Mouse (Mus musculus): ENCODE measurements around the gene Cyb5r4. TPM values are rescaled to one million over a fixed set of nuclear protein-coding genes. Genes with fewer than 3 reads are reported as not detected.
A peak's percentile ranks its signal among the peaks of the same experiment; 100 is the strongest.
"Not testable (repeated sequence)": the region's sequence is repeated elsewhere in the genome, so short reads cannot be mapped to it uniquely, and the experiment has no call there.

Gene Cyb5r4
- polyA plus RNA-seq (2012; rRNA removed): 4.7 and 8.2 TPM in 2 replicates

DNA sequence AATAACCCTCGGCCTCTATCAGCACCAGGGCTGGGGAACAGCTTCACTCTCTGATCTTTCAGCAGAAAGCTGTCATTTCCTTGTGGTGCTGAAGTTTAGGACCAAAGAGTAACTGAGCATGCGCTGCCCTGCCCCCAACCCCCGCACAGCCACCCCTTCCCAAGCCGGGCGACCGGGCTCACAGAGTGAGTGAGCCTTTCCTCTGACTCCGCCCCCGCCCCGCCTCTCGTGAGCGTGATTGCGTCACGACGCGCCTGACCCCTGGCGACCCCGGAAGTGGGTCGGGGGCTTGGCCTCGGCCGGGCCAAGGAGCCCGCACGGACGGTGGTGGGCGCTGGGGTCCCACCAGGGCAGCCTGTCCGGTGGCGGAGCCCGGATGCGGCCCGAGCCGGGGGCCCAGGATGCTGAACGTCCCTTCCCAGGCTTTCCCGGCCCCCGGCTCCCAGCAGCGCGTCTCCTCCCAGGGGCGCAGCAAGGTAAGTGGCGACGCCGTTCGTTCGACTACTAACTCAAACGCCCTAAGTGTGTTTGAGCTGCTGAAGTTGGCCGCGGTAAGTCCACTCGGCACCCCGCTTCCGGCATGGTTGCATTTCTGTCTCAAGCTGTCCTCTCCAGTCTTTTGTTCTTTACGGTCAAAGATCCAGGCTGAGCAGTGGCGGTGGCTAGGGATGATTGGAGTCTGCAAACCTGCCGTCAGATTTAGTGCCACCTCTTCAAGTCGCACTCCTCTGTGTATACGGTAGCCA is at the start of gene Cyb5r4:
Cyb5r4 (plus strand) TSS at position 237 of the 746 bp plus-strand sequence.
- under 1% methylated on average over 52 of the region's 52 CpGs for WGBS
- peak; percentile 92 for DNase-seq (ENCODE audit: low read depth in 1 of 2, low spot score in 2 of 2)
- peak; percentile 59; the same call in 1 of the 2 replicates for TF ChIP-seq POLR2A (IDR thresholded peaks at IDR 0.05; ENCODE audit: low read depth, low read length)
- no peak for TF ChIP-seq CTCF (IDR thresholded peaks at IDR 0.05; ENCODE audit: extremely low read depth, insufficient read depth, insufficient read length, insufficient replicate concordance)
- peaks cover 6% of the 10 kb centered on the region; the same call in 1 of the 2 replicates for H3K4me1 ChIP-seq (ENCODE audit: control insufficient read depth, insufficient read depth, insufficient read length)
- peak within 1 kb of the TSS; percentile 84 for H3K27ac ChIP-seq (ENCODE audit: insufficient read depth, low read length)
- H3K4me3 ChIP-seq (ENCODE audit: extremely low read depth, insufficient read depth, insufficient read length): peak within 1 kb of the TSS; percentile 82
- H3K27me3 ChIP-seq (ENCODE audit: control insufficient read depth, insufficient read depth, low read length): no peaks in the 10 kb centered on the region; the same call in 1 of the 2 replicates
- no peaks in the 10 kb centered on the region for H3K36me3 ChIP-seq (ENCODE audit: control insufficient read depth, insufficient read depth, low read length)

DNA sequence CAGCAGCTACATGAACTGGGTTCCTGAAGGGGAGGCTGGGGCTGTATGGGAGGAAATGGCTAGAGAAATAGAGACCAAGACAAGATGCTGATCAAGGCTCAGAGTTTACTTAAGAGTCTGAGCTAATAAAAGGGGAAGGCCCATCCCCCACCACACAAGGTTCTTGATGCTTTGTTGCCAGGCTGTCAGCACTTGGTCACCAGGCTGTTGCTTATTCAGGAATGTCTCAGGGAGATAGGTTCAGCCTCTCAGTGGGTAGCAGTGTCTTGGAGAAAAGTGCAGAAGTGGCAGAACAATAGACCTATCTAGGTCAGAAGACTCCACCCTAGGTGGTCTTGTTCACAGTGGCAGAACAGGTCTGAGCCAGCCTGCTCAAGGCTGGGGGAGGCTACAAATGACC is 49.3 kb upstream of the Cyb5r4 start:
- not testable (repeated sequence) for H3K27ac ChIP-seq (ENCODE audit: insufficient read depth, low read length); H3K36me3 ChIP-seq (ENCODE audit: control insufficient read depth, insufficient read depth, low read length); H3K4me1 ChIP-seq (ENCODE audit: control insufficient read depth, insufficient read depth, insufficient read length); DNase-seq (ENCODE audit: low read depth in 1 of 2, low spot score in 2 of 2); H3K4me3 ChIP-seq (ENCODE audit: extremely low read depth, insufficient read depth, insufficient read length); H3K27me3 ChIP-seq (ENCODE audit: control insufficient read depth, insufficient read depth, low read length)

DNA sequence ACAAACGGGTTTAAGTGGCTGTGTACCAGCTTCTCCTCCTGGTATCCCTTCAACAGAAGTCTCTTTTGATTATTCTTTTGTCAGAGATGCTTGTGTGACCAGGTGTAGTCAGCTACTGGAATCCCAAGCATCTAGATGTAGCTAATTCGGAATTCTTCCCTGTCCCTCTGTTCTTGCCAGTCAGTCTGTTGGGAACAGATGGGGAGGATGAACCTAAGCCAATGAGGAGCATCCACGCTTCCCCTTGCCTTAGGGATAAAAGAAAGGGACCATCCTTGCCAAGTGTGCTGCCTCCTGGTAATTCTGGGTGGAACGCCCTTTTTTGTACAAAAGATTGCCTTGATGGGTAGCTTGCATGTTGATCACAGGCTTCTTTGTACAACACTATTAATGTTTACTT is 48.3 kb upstream of the Cyb5r4 start:
- TF ChIP-seq POLR2A (IDR thresholded peaks at IDR 0.05; ENCODE audit: low read depth, low read length): no peak
- TF ChIP-seq CTCF (IDR thresholded peaks at IDR 0.05; ENCODE audit: extremely low read depth, insufficient read depth, insufficient read length, insufficient replicate concordance): no peak
- H3K4me3 ChIP-seq (ENCODE audit: extremely low read depth, insufficient read depth, insufficient read length): no peak overlapping the region
- no peaks in the 10 kb centered on the region for H3K36me3 ChIP-seq (ENCODE audit: control insufficient read depth, insufficient read depth, low read length)
- no peak for DNase-seq (ENCODE audit: low read depth in 1 of 2, low spot score in 2 of 2)
- no peaks in the 10 kb centered on the region for H3K4me1 ChIP-seq (ENCODE audit: control insufficient read depth, insufficient read depth, insufficient read length)
- no peaks in the 10 kb centered on the region for H3K27me3 ChIP-seq (ENCODE audit: control insufficient read depth, insufficient read depth, low read length)
- H3K27ac ChIP-seq (ENCODE audit: insufficient read depth, low read length): no peak overlapping the region
- WGBS: 66% methylated on average over 4 of the region's 4 CpGs

DNA sequence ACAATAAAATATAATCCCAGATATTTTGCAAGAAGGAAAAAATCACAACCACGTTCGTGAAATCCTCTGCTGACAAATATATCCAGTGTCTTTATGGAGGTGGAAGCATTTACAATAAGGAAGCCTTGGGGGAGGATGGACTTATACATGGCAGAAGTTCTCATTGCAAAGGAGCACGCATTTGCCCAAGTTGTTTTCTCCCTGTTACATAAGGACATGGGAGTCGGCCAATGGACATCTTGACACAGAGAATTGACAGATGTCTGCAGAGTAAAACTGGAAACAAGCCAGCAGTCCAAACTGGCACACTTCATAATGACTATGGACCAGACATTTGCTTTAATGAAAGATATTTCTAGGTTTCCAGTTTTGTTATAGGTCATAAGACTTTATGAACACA is 44.9 kb upstream of the Cyb5r4 start:
- Histone ChIP-seq H3K27ac (ENCODE audit: insufficient read depth, low read length) (no peak overlapping the region), H3K4me3 (ENCODE audit: extremely low read depth, insufficient read depth, insufficient read length) (no peak overlapping the region), H3K36me3 (ENCODE audit: control insufficient read depth, insufficient read depth, low read length) (no peaks in the 10 kb centered on the region), H3K4me1 (ENCODE audit: control insufficient read depth, insufficient read depth, insufficient read length) (no peaks in the 10 kb centered on the region), H3K27me3 (ENCODE audit: control insufficient read depth, insufficient read depth, low read length) (no peaks in the 10 kb centered on the region)
- 86% methylated on average over 4 of the region's 4 CpGs for WGBS
- no peak for DNase-seq (ENCODE audit: low read depth in 1 of 2, low spot score in 2 of 2)
- TF ChIP-seq POLR2A (IDR thresholded peaks at IDR 0.05; ENCODE audit: low read depth, low read length): no peak
- no peak for TF ChIP-seq CTCF (IDR thresholded peaks at IDR 0.05; ENCODE audit: extremely low read depth, insufficient read depth, insufficient read length, insufficient replicate concordance)

DNA sequence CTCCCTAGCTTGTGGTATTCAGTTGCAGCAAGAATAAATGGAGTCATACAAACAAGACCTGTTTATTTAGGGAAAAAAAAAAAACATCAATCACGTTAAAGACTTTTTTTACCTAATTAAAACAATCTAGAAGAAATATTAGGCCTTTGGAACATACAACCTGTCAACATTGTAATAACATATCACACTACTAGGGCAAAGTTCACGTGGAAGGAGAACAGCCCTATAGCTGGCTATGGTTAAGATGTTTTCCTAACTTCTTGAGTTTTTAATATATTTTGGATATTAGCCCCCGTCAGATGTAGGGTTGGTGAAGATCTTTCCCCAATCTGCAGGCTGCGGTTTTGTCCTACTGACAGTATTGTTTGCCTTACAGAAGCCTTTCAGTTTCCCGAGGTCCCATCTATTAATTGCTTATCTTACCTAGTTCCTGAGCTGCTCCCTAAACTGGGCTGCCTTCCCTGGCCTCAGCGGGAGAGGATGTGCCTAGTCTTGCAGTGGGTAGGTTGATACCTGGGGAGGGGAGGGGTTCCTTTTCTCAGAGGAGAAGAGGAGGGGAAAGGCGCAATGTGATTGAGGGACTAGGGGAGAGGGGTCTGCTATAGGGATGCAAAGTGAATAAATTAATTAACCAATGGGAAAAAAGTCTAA is 43.4 kb upstream of the Cyb5r4 start:
- no peaks in the 10 kb centered on the region for H3K4me1 ChIP-seq (ENCODE audit: control insufficient read depth, insufficient read depth, insufficient read length)
- DNase-seq (ENCODE audit: low read depth in 1 of 2, low spot score in 2 of 2): no peak
- no peaks in the 10 kb centered on the region for H3K36me3 ChIP-seq (ENCODE audit: control insufficient read depth, insufficient read depth, low read length)
- H3K4me3 ChIP-seq (ENCODE audit: extremely low read depth, insufficient read depth, insufficient read length): no peak overlapping the region
- no peak overlapping the region for H3K27ac ChIP-seq (ENCODE audit: insufficient read depth, low read length)
- TF ChIP-seq POLR2A (IDR thresholded peaks at IDR 0.05; ENCODE audit: low read depth, low read length): no peak
- no peak for TF ChIP-seq CTCF (IDR thresholded peaks at IDR 0.05; ENCODE audit: extremely low read depth, insufficient read depth, insufficient read length, insufficient replicate concordance)
- WGBS: 68% methylated on average over 7 of the region's 7 CpGs
- no peaks in the 10 kb centered on the region for H3K27me3 ChIP-seq (ENCODE audit: control insufficient read depth, insufficient read depth, low read length)

DNA sequence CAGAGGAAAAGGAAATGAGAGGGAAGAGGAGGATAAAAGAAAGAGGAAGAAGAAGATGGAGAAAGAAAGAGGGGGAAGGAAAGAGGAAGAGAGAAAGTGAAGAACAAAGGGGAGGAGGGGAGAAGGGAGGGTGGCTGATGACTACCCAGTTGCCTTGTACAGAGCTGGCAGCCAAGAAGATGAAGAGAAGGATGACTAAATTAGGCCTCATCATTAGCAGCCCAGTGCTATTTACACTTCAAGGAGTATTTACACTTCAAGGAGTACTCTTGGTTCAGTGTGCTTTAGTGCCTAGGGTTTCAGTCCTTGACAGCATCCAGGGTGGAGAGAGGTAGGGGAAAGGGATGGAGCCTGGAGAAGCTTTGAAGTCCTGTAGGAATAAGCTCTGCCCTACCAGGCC is 41.8 kb upstream of the Cyb5r4 start:
- no peaks in the 10 kb centered on the region for H3K36me3 ChIP-seq (ENCODE audit: control insufficient read depth, insufficient read depth, low read length)
- H3K4me3 ChIP-seq (ENCODE audit: extremely low read depth, insufficient read depth, insufficient read length): no peak overlapping the region
- H3K27me3 ChIP-seq (ENCODE audit: control insufficient read depth, insufficient read depth, low read length): no peaks in the 10 kb centered on the region
- TF ChIP-seq CTCF (IDR thresholded peaks at IDR 0.05; ENCODE audit: extremely low read depth, insufficient read depth, insufficient read length, insufficient replicate concordance) (no peak), POLR2A (IDR thresholded peaks at IDR 0.05; ENCODE audit: low read depth, low read length) (no peak)
- H3K4me1 ChIP-seq (ENCODE audit: control insufficient read depth, insufficient read depth, insufficient read length): no peaks in the 10 kb centered on the region
- no peak for DNase-seq (ENCODE audit: low read depth in 1 of 2, low spot score in 2 of 2)
- H3K27ac ChIP-seq (ENCODE audit: insufficient read depth, low read length): no peak overlapping the region

DNA sequence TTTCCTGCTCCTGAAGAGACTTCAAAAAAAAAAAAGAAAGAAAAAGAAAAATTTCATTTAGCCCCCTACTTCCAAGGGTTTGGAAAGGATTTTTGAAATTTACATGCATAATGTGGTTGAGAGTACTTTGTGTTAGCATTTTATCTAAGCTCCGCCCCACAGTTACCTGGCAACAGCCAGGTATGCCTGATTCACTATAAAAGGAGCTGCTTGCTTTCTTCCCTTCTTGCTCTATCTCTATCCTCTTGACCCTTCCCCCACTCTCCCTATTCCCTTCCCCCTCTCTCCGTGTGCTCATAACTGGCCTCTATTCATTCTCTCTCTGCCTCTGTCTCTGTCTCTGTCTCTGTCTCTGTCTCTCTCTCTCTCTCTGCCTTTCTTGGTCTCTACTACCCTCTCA is 40.9 kb upstream of the Cyb5r4 start:
- Histone ChIP-seq H3K27me3 (ENCODE audit: control insufficient read depth, insufficient read depth, low read length) (no peaks in the 10 kb centered on the region), H3K36me3 (ENCODE audit: control insufficient read depth, insufficient read depth, low read length) (no peaks in the 10 kb centered on the region), H3K4me1 (ENCODE audit: control insufficient read depth, insufficient read depth, insufficient read length) (no peaks in the 10 kb centered on the region), H3K4me3 (ENCODE audit: extremely low read depth, insufficient read depth, insufficient read length) (no peak overlapping the region), H3K27ac (ENCODE audit: insufficient read depth, low read length) (no peak overlapping the region)
- TF ChIP-seq POLR2A (IDR thresholded peaks at IDR 0.05; ENCODE audit: low read depth, low read length): no peak
- TF ChIP-seq CTCF (IDR thresholded peaks at IDR 0.05; ENCODE audit: extremely low read depth, insufficient read depth, insufficient read length, insufficient replicate concordance): no peak
- no peak for DNase-seq (ENCODE audit: low read depth in 1 of 2, low spot score in 2 of 2)
- 59% methylated on average over 2 of the region's 2 CpGs for WGBS
